21 mouse cellular contexts compared by ENCODE assay signal in the genomic region with DNA sequence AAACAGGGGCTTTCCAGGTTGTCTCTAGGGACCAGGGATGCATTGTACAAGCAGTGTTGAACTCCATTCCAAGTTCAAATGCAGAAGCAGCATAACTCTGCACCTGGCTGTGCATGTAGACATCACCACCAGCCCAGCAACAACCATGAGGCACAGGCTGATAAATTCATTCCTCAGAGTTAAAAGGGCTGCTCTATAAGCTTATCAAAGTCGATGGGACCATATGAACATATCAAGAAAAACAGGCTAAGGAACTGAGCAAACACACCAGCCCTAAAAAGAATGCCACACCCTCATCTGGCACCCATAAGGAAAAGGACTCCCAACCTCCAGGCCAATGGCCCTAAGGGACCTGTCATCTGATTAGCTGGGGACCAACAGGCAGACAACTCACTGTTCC. TPM values are rescaled to one million over a fixed set of nuclear protein-coding genes. Genes with fewer than 3 reads are reported as not detected.
A peak's percentile ranks its signal among the peaks of the same experiment; 100 is the strongest.
DNase-seq lines count a peak whose midpoint lies in the region; ATAC-seq and TF ChIP-seq lines count a peak whose summit lies in the region.
"Had no signal": no experiment of that assay in that cellular context is flagged by ENCODE, and none has a peak within 500 bp of the region (broad histone marks: within the 10 kb centered on the region; RNA-seq: fewer than 3 reads in every experiment).

No protein-coding gene starts in this region.

- H3K36me3 ChIP-seq in liver, embryonic 11.5 days (ENCODE audit: control insufficient read depth, insufficient read depth, low read length) = no peaks in the 10 kb centered on the region
- no peaks in the 10 kb centered on the region for H3K36me3 ChIP-seq in stomach, postnatal 0 days (ENCODE audit: control insufficient read depth, insufficient read depth, low read length)
- H3K36me3 ChIP-seq: embryonic facial prominence, embryonic 15.5 days; heart, embryonic 10.5 days; limb, embryonic 12.5 days; lung, embryonic 15.5 days had no signal

- TF ChIP-seq POLR2A in cerebellum, adult 2 months (IDR thresholded peaks at IDR 0.05; ENCODE audit: borderline replicate concordance, insufficient read depth, low read length) = no peak

- no peaks in the 10 kb centered on the region for H3K9me3 ChIP-seq in liver, embryonic 11.5 days (ENCODE audit: control insufficient read depth, low read length)
- no peaks in the 10 kb centered on the region for H3K9me3 ChIP-seq in stomach, postnatal 0 days (ENCODE audit: control insufficient read depth, low read length)
- H3K9me3 ChIP-seq: embryonic facial prominence, embryonic 15.5 days; heart, embryonic 10.5 days; limb, embryonic 12.5 days; lung, embryonic 15.5 days had no signal

- peak; percentile 94 for ATAC-seq in liver, embryonic 11.5 days (replicated peaks; ENCODE audit: low FRiP score)
- peak; percentile 94 for ATAC-seq in megakaryocyte progenitor cell, adult 5-6 weeks (replicated peaks; ENCODE audit: poor library complexity)
- ATAC-seq in stomach, postnatal 0 days (ENCODE audit: low FRiP score, low TSS enrichment) = 0 out of 2 replicates have a peak, but pooled peaks have one; percentile 29
- ATAC-seq: forebrain, embryonic 13.5 days; hindbrain, embryonic 16.5 days had no signal

- no peaks in the 10 kb centered on the region for H3K27me3 ChIP-seq in liver, embryonic 11.5 days (replicated peaks; ENCODE audit: control insufficient read depth, insufficient read depth, low read length)
- H3K27me3 ChIP-seq in stomach, postnatal 0 days (ENCODE audit: control insufficient read depth, insufficient read depth, low read length) = no peaks in the 10 kb centered on the region
- no peaks in the 10 kb centered on the region for H3K27me3 ChIP-seq in cerebellum, adult 2 months (ENCODE audit: control insufficient read depth, insufficient read depth, low read length)
- H3K27me3 ChIP-seq: embryonic facial prominence, embryonic 15.5 days; forebrain, embryonic 13.5 days; limb, embryonic 12.5 days; lung, embryonic 15.5 days had no signal

- no peak for TF ChIP-seq EP300 in stomach, postnatal 0 days (optimal IDR thresholded peaks at IDR 0.05)

- H3K4me3 ChIP-seq in liver, embryonic 11.5 days (ENCODE audit: low read depth, low read length) = no peak overlapping the region
- H3K4me3 ChIP-seq in stomach, postnatal 0 days (ENCODE audit: low read depth, low read length) = no peak overlapping the region
- no peak overlapping the region for H3K4me3 ChIP-seq in cerebellum, adult 2 months (replicated peaks; ENCODE audit: insufficient read depth, low read depth, low read length)
- H3K4me3 ChIP-seq: embryonic facial prominence, embryonic 15.5 days; forebrain, embryonic 13.5 days; heart, embryonic 10.5 days; limb, embryonic 12.5 days; lung, embryonic 15.5 days had no signal

- H3K4me2 ChIP-seq in liver, embryonic 11.5 days = no peak overlapping the region; the same call in 1 of the 2 replicates
- no peak overlapping the region for H3K4me2 ChIP-seq in stomach, postnatal 0 days (replicated peaks; ENCODE audit: low read depth)
- H3K4me2 ChIP-seq: embryonic facial prominence, embryonic 15.5 days; forebrain, embryonic 13.5 days; limb, embryonic 12.5 days; lung, embryonic 15.5 days had no signal

- H3K4me1 ChIP-seq in liver, embryonic 11.5 days (replicated peaks; ENCODE audit: control insufficient read depth, insufficient read depth, low read length) = no peaks in the 10 kb centered on the region; the same call in 1 of the 2 replicates
- no peaks in the 10 kb centered on the region for H3K4me1 ChIP-seq in stomach, postnatal 0 days (replicated peaks; ENCODE audit: control insufficient read depth, insufficient read depth)
- no peaks in the 10 kb centered on the region for H3K4me1 ChIP-seq in cerebellum, adult 2 months (ENCODE audit: control insufficient read depth, insufficient read depth, low read length)
- H3K4me1 ChIP-seq: embryonic facial prominence, embryonic 15.5 days; forebrain, embryonic 13.5 days; heart, embryonic 10.5 days; limb, embryonic 12.5 days; lung, embryonic 15.5 days had no signal

- WGBS in liver, embryonic 11.5 days = 53% methylated on average over 1 of the region's 1 CpGs
- WGBS in stomach, postnatal 0 days = 27% methylated on average over 1 of the region's 1 CpGs
- WGBS in cerebellum, adult 2 months = 82% methylated on average over 1 of the region's 1 CpGs

- no peak overlapping the region for H3K9ac ChIP-seq in liver, embryonic 11.5 days (ENCODE audit: low read depth, low read length)
- no peak overlapping the region for H3K9ac ChIP-seq in stomach, postnatal 0 days (ENCODE audit: low read length)
- H3K9ac ChIP-seq: embryonic facial prominence, embryonic 15.5 days; forebrain, embryonic 13.5 days; limb, embryonic 12.5 days; lung, embryonic 15.5 days had no signal

- TF ChIP-seq CTCF in stomach, postnatal 0 days (IDR thresholded peaks at IDR 0.05; ENCODE audit: low read depth) = no peak
- no peak for TF ChIP-seq CTCF in cerebellum, adult 2 months (IDR thresholded peaks at IDR 0.05; ENCODE audit: borderline replicate concordance, insufficient read depth, low read depth, low read length)

- H3K27ac ChIP-seq in liver, embryonic 11.5 days (ENCODE audit: low read depth, low read length) = no peak overlapping the region; the same call in 1 of the 2 replicates
- no peak overlapping the region for H3K27ac ChIP-seq in stomach, postnatal 0 days (replicated peaks)
- H3K27ac ChIP-seq in cerebellum, adult 2 months (ENCODE audit: insufficient read depth, low read length) = no peak overlapping the region
- H3K27ac ChIP-seq: embryonic facial prominence, embryonic 15.5 days; forebrain, embryonic 13.5 days; heart, embryonic 10.5 days; limb, embryonic 12.5 days; lung, embryonic 15.5 days had no signal

- DNase-seq in c-Kit-positive CD71-positive TER-119-positive erythroid progenitor cells, embryonic 14.5 days (ENCODE audit: low spot score) = peak; percentile 74
- DNase-seq in liver, embryonic 11.5 days (ENCODE audit: low spot score) = no peak
- DNase-seq in stomach, postnatal 0 days (ENCODE audit: low spot score) = no peak
- no peak for DNase-seq in thymus, postnatal 0 days (ENCODE audit: low spot score)
- DNase-seq in cerebellum, adult 2 months = no peak
- no peak for DNase-seq in layer of hippocampus, postnatal 36 days
- DNase-seq: adrenal gland, adult 8-10 months; cerebellum, adult 9-11 months; embryo, embryonic 11 days; gastrocnemius, postnatal 25 days; kidney, adult 2 months; kidney, postnatal 25 days; layer of hippocampus, adult 9-11 months had no signal

RNA-seq across cellular contexts. Expression of gene C1s2, which starts 10.5 kb away (rescaled TPM):
- polyA plus RNA-seq in liver, embryonic 11.5 days (2014; fragmentation: Nextera tagmentation; extraction: Ambion mirVana) = not detected in 2 replicates
- total RNA-seq in megakaryocyte progenitor cell, adult 5-6 weeks (2015) = not detected in 2 replicates
- total RNA-seq in megakaryocyte progenitor cell, adult 5-6 weeks (2017) = not detected in 2 replicates
- 0.05 TPM in 1 of 2 replicates, not detected in the other for polyA plus RNA-seq in stomach, postnatal 0 days (2015; fragmentation: Nextera tagmentation; extraction: Ambion mirVana)
- polyA plus RNA-seq in thymus, postnatal 0 days (2015; fragmentation: Nextera tagmentation; extraction: Ambion mirVana) = 0.10 and 0.15 TPM in 2 replicates
- 0.17 and 0.18 TPM in 2 replicates for polyA plus RNA-seq in cerebellum, adult 2 months (2012; rRNA removed)
- under 1 TPM; 0.15 to 0.35 TPM for total RNA-seq in layer of hippocampus, postnatal 36 days (2021)
- total RNA-seq: midbrain, postnatal 0 days had no signal
- polyA plus RNA-seq: forebrain, embryonic 13.5 days; heart, embryonic 10.5 days; hindbrain, embryonic 16.5 days; limb, embryonic 12.5 days had no signal

RNA-seq across cellular contexts. Expression of gene Lpcat3, which starts 16.4 kb away (rescaled TPM):
- 84.2 and 90.0 TPM in 2 replicates for polyA plus RNA-seq in liver, embryonic 11.5 days (2014; fragmentation: Nextera tagmentation; extraction: Ambion mirVana)
- 38.4 and 40.7 TPM in 2 replicates for total RNA-seq in megakaryocyte progenitor cell, adult 5-6 weeks (2015)
- 27.8 and 28.8 TPM in 2 replicates for total RNA-seq in megakaryocyte progenitor cell, adult 5-6 weeks (2017)
- 78.8 and 79.6 TPM in 2 replicates for polyA plus RNA-seq in stomach, postnatal 0 days (2015; fragmentation: Nextera tagmentation; extraction: Ambion mirVana)
- 77.7 and 80.4 TPM in 2 replicates for polyA plus RNA-seq in thymus, postnatal 0 days (2015; fragmentation: Nextera tagmentation; extraction: Ambion mirVana)
- 56.4 and 60.0 TPM in 2 replicates for polyA plus RNA-seq in cerebellum, adult 2 months (2012; rRNA removed)
- total RNA-seq in layer of hippocampus, postnatal 36 days (2021) = 10 to 100 TPM; 27.1 to 33.5 TPM

Comparison
In these comparisons a context has a peak if more than half of its experiments do, and no peak if none do; other contexts are left out.
1. ATAC-seq: peak in every context shown above with its lines; median percentile 94 in liver, embryonic 11.5 days; 94 in megakaryocyte progenitor cell, adult 5-6 weeks; 29 in stomach, postnatal 0 days.